Mouse (Mus musculus) right cerebral cortex, postnatal 4 days (tissue): ENCODE data around the gene Mavs.
"Not testable (repeated sequence)": the region's sequence is repeated elsewhere in the genome, so short reads cannot be mapped to it uniquely, and the experiment has no call there.

Source experiments
- DNase-seq: peaks from one replicate; pipeline ENCODE4 v3.0.0-alpha.2; 2022

Mavs gene

GRCm38 (mm10) chr2:131213773-131214172, 20.1 kb upstream of the Mavs start:
- no peak for DNase-seq

DNA sequence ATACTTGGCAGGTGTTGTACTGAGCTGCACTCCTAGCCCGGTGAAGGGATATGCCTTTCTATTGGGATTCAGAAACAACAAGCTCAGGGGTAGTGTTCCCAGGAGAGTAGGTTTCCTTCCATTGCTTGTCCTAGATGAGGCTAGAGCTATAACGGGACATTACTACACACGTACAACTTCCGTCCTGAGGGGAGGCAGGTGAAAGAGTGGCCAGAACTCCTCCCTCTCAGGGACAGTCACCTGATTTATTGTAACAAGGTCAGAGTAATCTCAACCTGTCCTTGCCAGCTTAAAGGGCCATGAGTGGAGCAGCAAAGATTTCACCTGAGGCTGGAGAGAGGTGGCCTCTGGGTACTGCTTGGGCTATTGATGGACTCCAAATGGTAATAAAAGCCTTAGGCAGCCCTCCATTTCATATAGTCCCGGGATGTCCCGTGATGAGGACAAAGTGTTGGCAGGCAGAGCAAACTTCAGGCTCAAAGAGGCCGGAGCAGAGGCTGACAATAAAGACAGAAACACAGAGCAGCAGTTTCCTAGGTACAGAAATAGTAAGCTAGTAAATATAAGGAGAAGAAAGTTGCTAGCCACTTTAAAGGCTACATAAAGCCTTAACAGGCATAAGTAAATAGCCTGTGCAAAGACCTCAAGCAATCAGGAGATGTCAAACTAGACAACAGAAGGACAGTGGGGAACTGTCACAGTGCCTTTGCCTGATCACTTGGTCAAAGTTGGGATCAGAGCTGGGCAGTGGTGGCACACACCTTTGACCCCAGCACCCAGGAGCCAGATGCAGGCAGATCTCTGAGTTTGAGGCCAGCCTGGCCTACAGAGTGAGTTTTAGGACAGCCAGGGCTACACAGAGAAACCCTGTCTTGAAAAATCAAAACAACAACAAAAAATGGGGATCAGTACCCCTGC, 17.7 kb upstream of the Mavs start:
- no peak for DNase-seq

DNA sequence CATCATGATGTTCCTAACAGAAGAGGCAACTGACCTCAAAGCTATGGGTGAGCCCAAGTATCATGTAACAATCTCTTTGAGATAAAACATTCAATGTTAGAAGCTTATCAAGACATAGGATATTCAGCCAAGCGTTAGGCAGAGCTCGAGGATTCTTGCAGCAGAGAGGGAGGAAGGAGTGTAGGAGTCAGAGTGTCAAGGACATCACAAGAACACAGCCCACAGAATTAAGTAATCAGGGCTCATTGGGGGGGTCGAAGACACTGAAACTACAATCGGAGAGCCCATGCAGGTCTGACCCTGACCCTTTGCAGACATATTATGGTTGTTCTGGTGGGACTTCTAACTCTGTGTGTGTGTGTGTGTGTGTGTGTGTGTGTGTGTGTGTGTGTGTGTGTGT, 13.8 kb upstream of the Mavs start:
- DNase-seq = no peak

GRCm38 (mm10) chr2:131221853-131222515, 11.9 kb upstream of the Mavs start:
- DNase-seq = no peak

DNA sequence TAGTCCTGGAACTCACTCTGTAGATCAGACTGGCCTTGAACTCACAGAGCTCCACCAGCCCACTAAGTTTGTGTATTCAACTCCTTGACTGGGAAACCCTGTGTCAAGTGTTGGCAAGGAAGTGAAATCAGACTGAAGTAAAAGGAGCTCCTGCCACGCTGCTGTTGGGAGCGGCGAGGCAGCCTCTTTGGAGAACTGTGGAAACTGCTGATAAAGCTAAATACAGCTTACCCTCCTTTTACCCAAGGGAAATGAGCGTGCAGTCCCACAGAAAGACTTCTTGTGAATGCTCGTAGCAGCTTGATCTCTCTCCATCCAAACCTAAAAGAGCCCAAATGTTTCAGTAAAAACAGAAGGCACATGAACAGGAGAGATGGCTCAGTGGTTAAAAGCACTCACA, 11.3 kb upstream of the Mavs start:
- DNase-seq = no peak

- no peak for DNase-seq
These were observed 10.3 kb upstream of the Mavs start for GRCm38 (mm10) chr2:131223569-131223968.

DNA sequence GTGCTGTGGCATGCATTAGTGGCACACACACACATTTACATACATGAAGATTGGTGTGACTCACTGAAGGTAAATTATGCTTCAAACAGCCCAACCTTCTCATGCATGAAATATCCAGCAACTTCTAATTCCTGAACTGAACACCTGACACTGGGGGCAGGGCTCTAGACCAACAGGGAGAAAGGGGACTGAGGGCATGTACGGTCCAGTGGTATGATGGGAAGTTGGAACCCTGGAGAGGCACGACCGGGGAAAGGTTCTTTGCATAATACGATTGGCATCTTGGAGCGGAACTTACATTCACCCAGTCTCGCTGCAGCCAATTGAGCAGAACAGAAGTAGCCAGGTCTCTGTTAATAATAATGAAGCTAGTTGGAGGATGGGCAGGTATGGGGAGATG, 8.7 kb upstream of the Mavs start:
- DNase-seq = no peak

GRCm38 (mm10) chr2:131226669-131227068, 7.2 kb upstream of the Mavs start:
- not testable (repeated sequence) for DNase-seq

- DNase-seq = no peak
These were observed 6.6 kb upstream of the Mavs start for GRCm38 (mm10) chr2:131227243-131227642.

- DNase-seq = no peak
These were observed 1.3 kb upstream of the Mavs start for GRCm38 (mm10) chr2:131232558-131232957.

- DNase-seq = no peak
These were observed 326 bp downstream of the Mavs start for GRCm38 (mm10) chr2:131234127-131234650.

GRCm38 (mm10) chr2:131234970-131235635, 1.2 kb downstream of the Mavs start:
- DNase-seq = no peak

GRCm38 (mm10) chr2:131242180-131242579, 8.3 kb downstream of the Mavs start:
- no peak for DNase-seq

DNA sequence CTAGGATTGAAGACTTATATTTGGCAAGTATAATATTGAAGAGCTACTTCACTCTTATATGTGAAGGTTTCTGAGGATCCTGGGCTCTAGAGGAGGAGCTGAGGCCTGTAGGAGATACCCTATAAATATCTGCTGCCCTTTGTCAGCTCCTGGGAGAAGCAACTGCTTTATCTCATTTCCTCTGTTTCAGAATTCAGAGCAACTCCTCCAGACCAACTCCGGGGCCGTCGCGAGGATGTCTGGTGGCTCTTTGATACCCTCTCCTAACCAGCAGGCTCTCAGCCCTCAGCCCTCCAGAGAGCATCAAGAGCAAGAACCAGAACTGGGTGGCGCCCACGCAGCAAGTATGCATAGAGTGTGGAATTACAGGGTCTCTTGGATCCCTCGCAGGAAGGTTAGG, 9.1 kb downstream of the Mavs start:
- DNase-seq = no peak

- DNase-seq = peak; percentile 24
These were observed 19.9 kb downstream of the Mavs start for GRCm38 (mm10) chr2:131253681-131254328.

DNA sequence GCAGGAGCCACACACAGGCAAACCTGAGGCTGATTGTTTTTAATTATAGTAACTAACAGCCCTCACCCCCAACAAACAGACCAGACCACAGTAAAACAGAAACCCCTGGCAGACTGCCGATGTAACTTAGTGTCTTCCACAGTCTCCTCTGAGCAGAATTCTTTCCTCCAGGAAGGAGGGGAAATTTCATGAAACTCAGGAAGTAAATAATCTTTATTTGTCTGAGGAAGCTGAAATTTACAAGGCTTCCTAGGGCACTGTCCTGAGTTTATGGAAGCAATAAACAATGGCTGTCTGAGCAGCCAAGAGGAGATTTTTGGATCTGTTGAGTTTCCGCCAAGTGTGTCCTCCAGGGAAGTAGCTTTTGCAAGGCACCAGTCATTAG, 20.5 kb downstream of the Mavs start:
- no peak for DNase-seq

DNA sequence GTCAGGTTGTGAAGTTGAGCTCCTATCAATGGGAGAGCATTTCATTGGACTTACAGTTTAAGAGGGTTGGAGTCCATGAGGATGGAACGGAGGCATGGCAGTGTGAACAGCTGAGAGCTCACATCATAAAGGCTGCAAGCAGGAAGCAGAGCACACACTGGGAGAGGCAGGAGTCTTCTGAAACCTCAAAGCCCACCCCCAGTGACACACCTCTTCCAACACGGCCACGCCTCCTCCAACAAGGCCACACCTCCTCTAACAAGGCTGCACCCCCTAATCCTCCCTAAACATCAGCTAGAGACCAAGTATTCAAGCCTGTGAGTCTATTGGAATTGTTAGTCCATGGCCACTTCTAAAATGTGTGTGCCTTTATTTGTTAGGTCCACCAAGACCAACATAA, 21.9 kb downstream of the Mavs start:
- DNase-seq = no peak

DNA sequence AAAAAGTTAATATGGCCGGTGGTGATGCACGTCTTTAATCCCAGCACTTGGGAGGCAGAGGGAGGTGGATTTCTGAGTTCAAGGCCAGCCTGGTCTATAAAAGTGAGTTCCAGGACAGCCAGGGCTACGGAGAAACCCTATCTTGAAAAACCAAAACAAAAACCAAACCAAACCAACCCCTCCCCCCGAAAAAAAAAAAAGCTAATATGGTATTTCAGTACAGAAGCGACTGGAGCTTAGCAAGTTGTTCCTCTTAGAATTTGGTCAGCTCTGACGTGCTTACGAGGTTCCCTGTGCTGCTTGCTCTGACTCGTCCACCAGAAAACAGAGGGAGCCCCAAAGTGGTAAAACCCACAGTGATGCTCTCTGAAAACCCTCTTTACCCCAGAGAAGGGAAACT, 24.8 kb downstream of the Mavs start:
- no peak for DNase-seq

- DNase-seq = no peak
These were observed 26.9 kb downstream of the Mavs start for GRCm38 (mm10) chr2:131260544-131261307.

DNA sequence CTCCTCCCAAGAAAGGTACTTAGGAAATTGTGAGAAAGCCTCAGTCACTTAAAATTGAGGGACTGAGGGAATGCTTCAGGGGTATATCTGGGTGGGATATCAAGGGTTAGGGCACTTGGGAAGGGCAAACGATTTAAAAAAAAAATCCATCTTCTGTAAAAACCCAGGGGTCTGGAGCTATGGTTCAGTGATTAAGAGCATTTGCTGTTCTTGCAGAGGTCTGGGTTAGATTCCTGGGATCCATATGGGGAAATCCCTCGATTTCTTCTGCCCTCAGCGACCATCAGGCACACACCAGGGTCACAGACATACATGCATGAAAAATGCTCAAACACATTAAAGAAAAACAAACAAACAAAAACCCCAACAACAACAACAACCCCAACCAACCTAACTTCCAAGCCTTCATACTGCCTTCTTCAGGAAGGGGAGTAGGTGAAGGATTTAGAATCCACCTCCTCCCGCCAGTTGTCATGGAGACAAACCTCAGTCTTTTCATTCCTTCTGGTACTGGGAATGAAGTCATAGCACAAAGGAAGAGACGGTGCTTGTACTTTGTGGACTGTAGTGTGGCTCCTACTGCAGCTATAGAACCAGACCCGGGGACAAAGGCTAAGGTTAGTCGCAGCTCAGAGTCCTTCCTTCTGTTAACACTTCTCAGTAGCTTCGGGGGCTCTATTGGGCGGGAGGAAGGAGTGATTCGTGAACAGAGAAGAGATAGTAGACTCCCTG, 27.8 kb downstream of the Mavs start:
- DNase-seq = no peak

- peak; percentile 96 for DNase-seq
These were observed 28.4 kb downstream of the Mavs start, which contains the start of gene Pank2 for GRCm38 (mm10) chr2:131262213-131262672. TSS of gene Pank2 (plus strand) at chr2:131262495.
